Mouse (Mus musculus) hindbrain, embryonic 12.5 days (tissue): ENCODE results near the gene Acly. TPM values are rescaled to one million over a fixed set of nuclear protein-coding genes. Genes with fewer than 3 reads are reported as not detected.

Experiments
- ATAC-seq: fragments of 200-750 bp; cut with Nextera tagmentation; 2 replicates; pipeline ENCODE4 v1.8.0; 2017; ENCODE audit warnings: moderate TSS enrichment; ENCODE audit not compliant: low FRiP score
- H3K27ac ChIP-seq: fragments of 300-500 bp; sonication (generic); 2 replicates; pipeline ENCODE4 v1.5.1; 2016; ENCODE audit warnings: mild to moderate bottlenecking
- H3K27me3 ChIP-seq: fragments of 300-500 bp; sonication (generic); 2 replicates; pipeline ENCODE4 v1.6.1; 2016; ENCODE audit warnings: mild to moderate bottlenecking
- H3K36me3 ChIP-seq: fragments of 300-500 bp; sonication (generic); 2 replicates; pipeline ENCODE4 v1.6.1; 2016; ENCODE audit warnings: mild to moderate bottlenecking
- H3K4me1 ChIP-seq: fragments of 300-500 bp; sonication (generic); 2 replicates; pipeline ENCODE4 v1.6.1; 2016
- H3K4me2 ChIP-seq: fragments of 300-500 bp; sonication (generic); replicated peaks from 2 replicates; pipeline ENCODE4 v1.6.1; 2016; ENCODE audit warnings: mild to moderate bottlenecking
- H3K4me3 ChIP-seq: fragments of 300-500 bp; sonication (generic); 2 replicates; pipeline ENCODE4 v1.5.1; 2016; ENCODE audit warnings: mild to moderate bottlenecking
- H3K9ac ChIP-seq: fragments of 300-500 bp; sonication (generic); 2 replicates; pipeline ENCODE4 v1.6.1; 2016; ENCODE audit warnings: mild to moderate bottlenecking, moderate library complexity
- H3K9me3 ChIP-seq: fragments of 300-500 bp; sonication (generic); replicated peaks from 2 replicates; pipeline ENCODE4 v1.6.1; 2016; ENCODE audit warnings: mild to moderate bottlenecking
- WGBS: fragments of 180-500 bp; shearing (Covaris S2); methylation state at CpG from one replicate; pipeline ENCODE4 v1.1.7; 2016; 5-methylcytosine and 5-hydroxymethylcytosine counted together
- polyA plus RNA-seq: library from polyadenylated mRNA; unstranded; fragments of >200 nt; fragmentation: Nextera tagmentation; extraction: Ambion mirVana; gene quantifications from 2 replicates; pipeline ENCODE4 v1.2.1, GENCODE M21; 2016

The Acly gene
- polyA plus RNA-seq, 1 experiment from 2014 or later = 348 TPM

DNA sequence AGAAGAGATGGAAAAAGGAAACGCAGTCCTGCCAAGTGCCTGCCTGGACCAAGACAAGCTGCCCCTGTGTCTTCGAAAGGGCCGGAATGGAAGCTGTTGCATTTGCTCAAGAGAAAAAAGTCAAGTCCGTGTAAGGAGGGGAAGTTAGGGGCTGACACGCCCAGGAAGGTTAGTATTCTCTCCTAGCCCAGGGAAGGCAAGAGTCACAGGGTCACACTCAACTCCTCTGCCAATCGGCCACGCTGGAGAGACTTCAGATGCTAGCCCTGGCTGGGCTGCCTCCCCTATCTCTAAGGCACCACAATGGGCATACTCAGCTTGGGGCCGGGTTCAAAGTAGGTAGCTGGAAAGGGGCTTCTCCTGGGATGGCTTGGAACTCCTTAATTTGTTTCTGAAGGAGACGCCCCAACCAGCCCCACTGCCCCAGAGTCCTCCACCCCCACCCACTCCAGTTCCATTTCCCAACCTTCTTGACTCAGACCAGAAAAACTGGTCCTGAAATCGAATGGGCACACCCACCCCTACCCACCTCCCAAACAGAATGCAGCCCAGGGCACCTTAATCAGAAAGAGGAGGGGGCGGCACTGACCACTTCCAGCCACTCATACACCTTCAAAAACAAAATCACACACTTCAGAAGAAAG, 2.7 kb downstream of the Acly start:
- Histone ChIP-seq H3K4me1 (peaks cover 31% of the 10 kb centered on the region), H3K27ac (no peak overlapping the region), H3K36me3 (peaks cover 36% of the 10 kb centered on the region), H3K4me2 (peak overlapping the region; percentile 82), H3K9ac (peak overlapping the region; percentile 84), H3K9me3 (no peaks in the 10 kb centered on the region), H3K27me3 (no peaks in the 10 kb centered on the region), H3K4me3 (peak overlapping the region; percentile 64)
- WGBS = 39% methylated on average over 11 of the region's 11 CpGs
- ATAC-seq = no peak

DNA sequence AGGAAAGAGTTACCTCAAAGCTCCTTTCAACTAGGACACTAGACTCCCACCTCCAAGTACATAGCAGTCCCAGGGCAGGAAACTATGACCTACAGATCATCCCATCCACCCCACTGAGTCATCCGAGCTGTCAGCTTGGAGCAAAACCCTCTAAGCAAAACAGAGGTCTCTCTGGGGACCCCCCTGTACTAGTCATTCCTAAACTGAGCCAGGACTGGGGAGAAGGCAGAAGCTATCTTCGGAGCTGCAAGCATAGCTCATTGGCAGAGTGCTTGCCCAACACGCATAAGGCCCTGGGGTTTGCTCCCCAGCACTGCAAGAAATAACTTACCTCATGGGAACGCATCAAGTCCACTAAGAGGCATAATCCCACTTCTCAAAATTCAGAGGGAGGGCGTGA, 3.4 kb downstream of the Acly start:
- Histone ChIP-seq H3K4me2 (peak overlapping the region; percentile 82; the same call in 1 of the 2 replicates), H3K27me3 (no peaks in the 10 kb centered on the region), H3K4me3 (no peak overlapping the region), H3K9ac (no peak overlapping the region), H3K9me3 (no peaks in the 10 kb centered on the region), H3K27ac (no peak overlapping the region), H3K36me3 (peaks cover 43% of the 10 kb centered on the region), H3K4me1 (peaks cover 31% of the 10 kb centered on the region)
- ATAC-seq = no peak
- WGBS = 88% methylated on average over 5 of the region's 5 CpGs

DNA sequence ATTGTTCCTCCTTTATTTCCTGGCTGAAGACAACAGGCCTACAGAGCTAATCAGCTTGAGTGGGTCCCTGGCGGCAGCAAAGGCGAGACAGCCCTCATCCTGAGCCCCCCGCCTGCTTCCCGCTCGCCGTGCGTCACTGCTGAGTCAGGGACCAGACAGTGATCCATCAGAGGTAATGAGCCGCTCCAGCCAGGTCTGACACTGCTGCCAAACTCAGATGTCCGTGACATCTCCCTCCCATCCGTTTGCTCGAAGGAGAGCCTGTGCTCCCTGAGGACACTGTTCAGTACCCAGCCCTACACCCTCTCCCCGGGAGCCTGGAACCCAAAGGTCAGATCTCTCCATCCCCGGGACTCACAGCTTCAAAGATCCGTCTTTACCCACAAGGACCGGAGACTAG, 7.0 kb downstream of the Acly start:
- WGBS = 77% methylated on average over 15 of the region's 15 CpGs
- Histone ChIP-seq H3K9ac (no peak overlapping the region), H3K4me3 (no peak overlapping the region), H3K27me3 (no peaks in the 10 kb centered on the region), H3K27ac (no peak overlapping the region), H3K36me3 (peaks cover 77% of the 10 kb centered on the region), H3K4me1 (peaks cover 22% of the 10 kb centered on the region), H3K4me2 (no peak overlapping the region), H3K9me3 (no peaks in the 10 kb centered on the region)
- peak; percentile 57; the same call in 1 of the 2 replicates for ATAC-seq

DNA sequence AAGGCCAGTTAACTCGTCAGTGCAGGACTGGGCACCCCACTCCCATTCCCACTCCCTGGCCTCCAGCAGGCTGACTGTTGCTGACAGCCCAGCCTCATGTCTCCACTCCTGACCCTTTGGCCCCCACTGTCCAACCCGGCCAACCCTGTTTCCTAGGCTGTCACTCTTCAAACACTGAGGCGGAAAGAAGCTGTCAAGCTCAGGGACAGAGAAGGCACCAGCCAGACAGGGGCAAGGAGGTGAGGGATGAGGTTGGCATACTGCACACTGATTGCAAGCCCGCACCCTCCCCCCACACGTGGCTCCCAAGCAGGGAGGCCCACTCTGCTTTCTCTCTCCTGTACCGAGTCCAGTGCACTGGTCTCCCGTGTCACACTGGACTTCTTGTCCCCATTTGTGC, 8.6 kb downstream of the Acly start:
- Histone ChIP-seq H3K4me3 (no peak overlapping the region), H3K4me2 (no peak overlapping the region), H3K27me3 (no peaks in the 10 kb centered on the region), H3K36me3 (peaks cover 94% of the 10 kb centered on the region), H3K27ac (no peak overlapping the region), H3K9ac (no peak overlapping the region), H3K4me1 (peaks cover 6% of the 10 kb centered on the region; the same call in 1 of the 2 replicates), H3K9me3 (no peaks in the 10 kb centered on the region)
- ATAC-seq = no peak
- 66% methylated on average over 7 of the region's 7 CpGs for WGBS

DNA sequence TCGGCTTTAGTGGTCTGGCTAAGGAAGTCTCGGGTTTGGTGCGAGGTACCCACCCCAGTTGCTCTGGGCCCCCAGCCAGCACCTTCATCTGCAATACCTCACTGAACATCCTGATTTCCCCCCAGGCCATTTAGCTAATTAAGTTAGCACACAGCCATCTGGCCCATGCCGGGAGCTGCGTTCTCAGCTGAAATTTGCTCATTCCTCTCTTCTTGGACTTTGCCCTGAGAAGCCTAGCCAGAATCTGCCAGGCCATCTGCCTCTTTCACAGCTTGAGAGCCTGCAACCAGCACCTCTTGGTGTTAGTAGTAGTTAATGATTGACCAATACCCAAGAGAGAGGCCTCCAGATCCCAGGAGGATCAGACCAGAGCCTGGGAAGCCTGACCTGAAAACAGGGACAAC, 9.6 kb downstream of the Acly start:
- ATAC-seq = no peak
- no peak overlapping the region for H3K4me3 ChIP-seq
- WGBS = 67% methylated on average over 5 of the region's 5 CpGs
- no peak overlapping the region for H3K4me2 ChIP-seq
- 0 out of 2 replicates have a peak, but pooled peaks cover 5% of the 10 kb centered on the region for H3K4me1 ChIP-seq
- no peaks in the 10 kb centered on the region for H3K9me3 ChIP-seq
- H3K27me3 ChIP-seq = no peaks in the 10 kb centered on the region
- no peak overlapping the region for H3K9ac ChIP-seq
- no peak overlapping the region for H3K27ac ChIP-seq
- H3K36me3 ChIP-seq = peaks cover 99% of the 10 kb centered on the region

DNA sequence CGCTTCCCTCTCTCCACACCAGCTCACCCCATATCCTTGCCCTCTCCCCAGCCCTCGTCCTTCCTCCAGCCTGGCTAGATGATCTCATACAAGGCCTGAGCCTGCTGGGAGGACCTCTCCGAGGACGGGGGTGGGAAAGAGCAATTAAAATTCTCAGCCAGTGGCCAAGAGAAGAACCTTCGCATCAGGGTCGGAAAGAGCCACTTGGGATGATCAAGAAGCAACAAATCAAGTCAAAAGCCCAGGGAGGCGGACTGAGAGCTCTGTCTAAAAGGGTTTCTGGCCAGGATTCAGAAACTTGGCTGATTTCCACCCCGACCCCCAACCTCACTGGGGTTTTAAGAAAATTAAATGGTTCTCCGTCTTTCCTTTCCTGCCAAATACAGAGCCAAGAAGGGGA, 11.5 kb downstream of the Acly start:
- Histone ChIP-seq H3K4me1 (0 out of 2 replicates have a peak, but pooled peaks cover 5% of the 10 kb centered on the region), H3K9me3 (no peaks in the 10 kb centered on the region), H3K27me3 (no peaks in the 10 kb centered on the region), H3K27ac (no peak overlapping the region), H3K4me2 (no peak overlapping the region), H3K9ac (no peak overlapping the region), H3K4me3 (no peak overlapping the region), H3K36me3 (peaks cover 98% of the 10 kb centered on the region)
- WGBS = 83% methylated on average over 9 of the region's 9 CpGs
- ATAC-seq = no peak

DNA sequence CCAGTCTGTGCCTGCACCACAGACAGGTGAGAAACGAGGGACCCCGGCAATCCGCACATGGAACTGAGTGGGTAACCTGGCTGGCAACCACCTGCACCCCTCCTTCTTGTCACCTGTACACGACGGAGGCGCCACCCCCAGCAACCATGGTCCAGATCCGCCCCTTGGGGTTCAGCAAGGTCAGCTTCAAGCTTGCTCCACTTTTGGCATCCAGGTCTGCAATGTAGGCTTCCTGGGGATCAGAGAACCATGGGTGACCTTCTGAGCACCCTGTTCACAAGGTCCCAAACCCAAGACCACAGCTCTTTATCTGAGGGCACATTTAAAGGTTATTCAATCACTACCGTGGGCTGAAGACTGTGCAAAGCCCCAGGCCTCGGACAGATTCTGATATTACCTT, 12.0 kb downstream of the Acly start:
- 94% methylated on average over 9 of the region's 9 CpGs for WGBS
- Histone ChIP-seq H3K27me3 (no peaks in the 10 kb centered on the region), H3K36me3 (peaks cover 98% of the 10 kb centered on the region), H3K9me3 (no peaks in the 10 kb centered on the region), H3K27ac (no peak overlapping the region), H3K4me1 (0 out of 2 replicates have a peak, but pooled peaks cover 5% of the 10 kb centered on the region), H3K4me2 (no peak overlapping the region), H3K4me3 (no peak overlapping the region), H3K9ac (no peak overlapping the region)
- ATAC-seq = no peak

DNA sequence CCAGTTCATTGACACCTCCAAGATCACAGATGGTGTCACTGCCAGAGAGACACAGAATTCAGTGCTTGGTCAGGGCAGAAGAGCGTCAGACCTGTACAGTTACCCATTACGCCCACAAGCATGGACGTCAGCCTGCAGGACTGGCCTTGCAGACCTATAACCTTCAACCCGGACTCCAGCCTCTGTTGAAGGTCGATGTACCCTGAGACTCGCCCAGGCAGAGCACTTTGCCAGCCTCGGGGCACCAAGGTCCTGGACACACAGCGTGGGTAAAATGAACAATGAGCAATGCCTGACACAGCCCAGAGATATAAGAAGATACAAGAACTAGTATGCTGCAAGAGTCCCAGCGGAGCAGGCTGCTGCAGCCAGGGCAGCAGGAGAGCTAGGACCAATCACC, 12.7 kb downstream of the Acly start:
- Histone ChIP-seq H3K27me3 (no peaks in the 10 kb centered on the region), H3K9me3 (no peaks in the 10 kb centered on the region), H3K36me3 (peaks cover 92% of the 10 kb centered on the region), H3K4me3 (no peak overlapping the region), H3K9ac (no peak overlapping the region), H3K4me1 (0 out of 2 replicates have a peak, but pooled peaks cover 5% of the 10 kb centered on the region), H3K27ac (no peak overlapping the region), H3K4me2 (no peak overlapping the region)
- WGBS = 95% methylated on average over 9 of the region's 9 CpGs
- ATAC-seq = no peak

DNA sequence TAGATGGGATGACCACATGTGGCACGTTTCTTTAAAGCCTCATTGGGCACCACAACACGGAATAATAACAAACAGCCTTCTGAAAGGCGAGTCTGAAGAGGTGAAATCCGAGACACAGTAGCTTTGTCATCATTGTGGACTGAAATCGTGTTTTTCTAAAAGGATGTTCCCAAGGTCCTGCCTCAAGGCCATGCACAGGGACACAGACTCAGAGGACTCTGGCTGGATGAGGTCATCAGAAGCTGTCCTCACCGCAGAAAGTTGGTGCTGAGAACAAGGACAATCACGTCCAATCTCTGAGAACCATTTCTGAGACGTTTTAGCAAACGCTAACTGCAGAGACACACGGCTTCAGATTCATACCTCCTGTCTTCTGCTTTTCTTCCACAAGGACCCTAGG, 14.1 kb downstream of the Acly start:
- H3K36me3 ChIP-seq = peaks cover 91% of the 10 kb centered on the region
- no peak overlapping the region for H3K9ac ChIP-seq
- no peaks in the 10 kb centered on the region for H3K9me3 ChIP-seq
- whole genome bisulfite sequencing = 87% methylated on average over 10 of the region's 10 CpGs
- no peak for ATAC-seq
- 0 out of 2 replicates have a peak, but pooled peaks cover 3% of the 10 kb centered on the region for H3K4me1 ChIP-seq
- no peak overlapping the region for H3K4me3 ChIP-seq
- no peaks in the 10 kb centered on the region for H3K27me3 ChIP-seq
- H3K4me2 ChIP-seq = no peak overlapping the region
- no peak overlapping the region for H3K27ac ChIP-seq

DNA sequence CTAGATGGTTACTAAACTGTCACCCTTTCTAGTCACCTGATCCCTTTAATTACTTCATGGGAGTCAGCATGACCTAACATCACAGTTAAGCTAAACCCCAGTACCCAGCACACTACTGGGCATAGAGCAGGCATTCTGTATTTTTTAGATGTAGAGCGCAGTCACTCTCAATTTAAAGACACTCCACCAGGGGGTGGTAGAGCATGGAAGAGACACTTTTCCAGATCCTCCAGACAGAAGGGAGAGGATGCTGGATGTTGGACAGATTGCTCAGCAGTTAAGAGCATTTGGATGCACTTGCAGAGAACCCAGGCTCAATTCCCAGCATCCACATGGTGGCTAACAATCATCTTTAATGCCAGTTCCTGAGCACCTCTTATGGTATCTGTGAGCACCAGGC, 15.4 kb downstream of the Acly start:
- 88% methylated on average over 1 of the region's 1 CpGs for WGBS
- no peak overlapping the region for H3K4me2 ChIP-seq
- no peaks in the 10 kb centered on the region for H3K27me3 ChIP-seq
- no peaks in the 10 kb centered on the region for H3K4me1 ChIP-seq
- H3K36me3 ChIP-seq = peaks cover 90% of the 10 kb centered on the region
- H3K4me3 ChIP-seq = no peak overlapping the region
- H3K9ac ChIP-seq = no peak overlapping the region
- no peak for ATAC-seq
- H3K9me3 ChIP-seq = no peaks in the 10 kb centered on the region
- no peak overlapping the region for H3K27ac ChIP-seq

DNA sequence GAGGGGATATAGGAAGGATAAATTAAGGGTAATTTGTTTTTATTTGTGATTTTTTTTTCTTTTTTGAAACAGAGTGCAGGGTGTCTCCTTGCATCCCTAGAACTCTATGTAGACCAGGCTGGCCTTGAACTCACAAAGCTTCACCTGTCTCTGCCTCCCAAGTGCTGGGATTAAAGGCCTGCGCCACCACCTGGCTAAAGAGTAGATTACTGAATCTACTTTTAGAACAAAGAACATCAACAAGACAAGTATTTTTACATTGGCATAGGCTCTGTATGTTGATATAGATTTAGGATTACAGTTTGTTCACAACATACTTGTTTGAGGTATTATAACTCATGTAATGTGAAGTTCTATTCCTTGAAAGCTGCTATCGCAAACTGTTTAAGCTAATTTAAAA, 17.2 kb downstream of the Acly start:
- 94% methylated on average over 2 of the region's 2 CpGs for WGBS
- Histone ChIP-seq H3K27ac (no peak overlapping the region), H3K4me1 (no peaks in the 10 kb centered on the region), H3K4me3 (no peak overlapping the region), H3K4me2 (no peak overlapping the region), H3K9ac (no peak overlapping the region), H3K27me3 (no peaks in the 10 kb centered on the region), H3K9me3 (no peaks in the 10 kb centered on the region), H3K36me3 (peaks cover 90% of the 10 kb centered on the region)
- ATAC-seq = no peak

DNA sequence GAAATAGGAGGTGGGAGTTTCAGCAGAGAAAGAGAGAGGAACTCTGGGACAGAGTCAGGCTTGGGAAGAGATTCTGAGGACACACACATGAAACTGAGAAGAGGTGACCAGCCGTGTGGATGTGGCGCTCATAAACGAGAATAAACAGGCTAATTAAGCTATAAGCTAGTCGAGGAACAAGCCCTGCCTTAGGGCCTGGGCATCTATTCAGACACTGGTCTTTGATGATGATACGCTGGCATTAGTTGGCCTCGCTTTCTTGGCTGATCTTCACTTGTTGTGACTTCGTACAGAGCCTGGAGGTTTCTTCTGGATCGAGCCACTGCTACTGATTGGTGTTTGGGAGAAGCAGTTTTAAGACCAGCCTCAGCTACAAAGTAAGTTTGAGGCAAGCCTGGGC, 21.8 kb downstream of the Acly start:
- Histone ChIP-seq H3K4me1 (no peaks in the 10 kb centered on the region), H3K9me3 (no peaks in the 10 kb centered on the region), H3K27me3 (no peaks in the 10 kb centered on the region), H3K27ac (no peak overlapping the region), H3K4me3 (no peak overlapping the region), H3K4me2 (no peak overlapping the region), H3K36me3 (peaks cover 92% of the 10 kb centered on the region), H3K9ac (no peak overlapping the region)
- WGBS = 97% methylated on average over 8 of the region's 8 CpGs
- ATAC-seq = no peak

DNA sequence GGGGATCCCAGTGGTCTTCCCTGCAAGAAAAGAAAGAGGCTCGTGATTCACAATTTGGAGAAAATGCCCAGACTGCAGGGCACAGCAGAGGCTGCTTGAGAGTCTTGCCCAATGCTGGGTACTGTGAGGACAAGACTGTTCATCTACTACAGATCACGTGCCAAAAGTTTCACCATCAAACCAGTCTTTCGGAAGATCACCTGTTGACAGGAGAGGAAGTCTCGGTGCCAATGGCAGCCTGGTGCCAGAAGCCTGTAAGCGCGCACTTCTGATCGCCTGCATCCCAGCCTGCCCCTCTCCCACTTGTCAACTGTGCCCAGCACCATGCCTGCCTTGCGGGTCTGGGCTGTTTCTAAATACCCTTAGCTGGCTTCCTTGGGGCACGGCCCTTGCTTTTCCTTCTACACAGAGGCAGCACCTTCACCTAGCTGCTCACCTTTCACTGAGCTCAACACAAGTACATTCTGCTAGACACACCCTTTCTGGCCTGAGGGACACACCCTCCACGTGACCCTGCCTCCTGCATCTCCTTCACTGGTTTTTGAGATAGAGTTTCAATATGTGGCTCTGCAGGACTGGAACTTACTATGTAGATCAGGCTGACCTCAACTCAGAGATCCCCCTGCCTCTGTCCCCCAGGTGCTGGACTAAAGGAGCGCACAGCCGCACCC, 22.7 kb downstream of the Acly start:
- Histone ChIP-seq H3K9me3 (no peaks in the 10 kb centered on the region), H3K27ac (no peak overlapping the region), H3K27me3 (no peaks in the 10 kb centered on the region), H3K36me3 (peaks cover 98% of the 10 kb centered on the region), H3K4me2 (no peak overlapping the region), H3K4me1 (no peaks in the 10 kb centered on the region), H3K9ac (no peak overlapping the region), H3K4me3 (no peak overlapping the region)
- no peak for ATAC-seq
- 96% methylated on average over 12 of the region's 12 CpGs for WGBS
